In genomic region chr12:72749500-72749899, GRCm38 (mm10) we compare ENCODE assay signal across 23 mouse cellular contexts.
"Had no signal": no experiment of that assay in that cellular context is flagged by ENCODE, and none has a peak within 500 bp of the region (broad histone marks: within the 10 kb centered on the region; RNA-seq: fewer than 3 reads in every experiment).

No protein-coding gene starts in this region.

- H3K36me3 ChIP-seq: limb, embryonic 10.5 days; limb, embryonic 13.5 days; liver, embryonic 13.5 days; midbrain, embryonic 10.5 days; midbrain, embryonic 13.5 days had no signal

- DNase-seq: kidney, adult 18-20 months; kidney, adult 9 months; kidney, postnatal 14 days; layer of hippocampus, adult 9-11 months; layer of hippocampus, postnatal 36 days; liver; liver, embryonic 13.5 days; lung, embryonic 14.5 days; lung, postnatal 36 days; right cerebral cortex, postnatal 14 days; right cerebral cortex, postnatal 4 days; thymus, adult 2 months; thymus, postnatal 14 days; thymus, postnatal 4 days had no signal

- H3K27ac ChIP-seq: layer of hippocampus, adult 2 months; limb, embryonic 10.5 days; limb, embryonic 13.5 days; liver, embryonic 13.5 days; midbrain, embryonic 10.5 days; midbrain, embryonic 13.5 days; stomach, postnatal 0 days had no signal

- H3K9ac ChIP-seq: limb, embryonic 13.5 days; liver, embryonic 13.5 days; lung, embryonic 14.5 days; midbrain, embryonic 13.5 days had no signal

- H3K4me2 ChIP-seq: limb, embryonic 13.5 days; liver, embryonic 13.5 days; lung, embryonic 14.5 days; midbrain, embryonic 13.5 days had no signal

- H3K27me3 ChIP-seq: limb, embryonic 13.5 days; liver, embryonic 13.5 days; megakaryocyte, embryonic 14.5 days; midbrain, embryonic 13.5 days had no signal

- H3K4me3 ChIP-seq: layer of hippocampus, adult 2 months; limb, embryonic 10.5 days; limb, embryonic 13.5 days; liver, embryonic 13.5 days; megakaryocyte, embryonic 14.5 days; midbrain, embryonic 10.5 days; midbrain, embryonic 13.5 days had no signal

- H3K4me1 ChIP-seq: limb, embryonic 10.5 days had no signal

- ATAC-seq: lung, postnatal 0 days; midbrain, embryonic 13.5 days; midbrain, embryonic 16.5 days had no signal

- H3K9me3 ChIP-seq: limb, embryonic 10.5 days; limb, embryonic 13.5 days; liver, embryonic 13.5 days; megakaryocyte, embryonic 14.5 days; midbrain, embryonic 10.5 days; midbrain, embryonic 13.5 days had no signal
